Comparison of ENCODE assay signal across 8 mouse cellular contexts in genomic region chr14:60784427-60785315, GRCm38 (mm10). TPM values are rescaled to one million over a fixed set of nuclear protein-coding genes. Genes with fewer than 3 reads are reported as not detected.
A peak's percentile ranks its signal among the peaks of the same experiment; 100 is the strongest.
DNase-seq lines count a peak whose midpoint lies in the region; ATAC-seq and TF ChIP-seq lines count a peak whose summit lies in the region.

Gene Mipep (plus strand): TSS chr14:60784573.

- WGBS in hindbrain, embryonic 10.5 days, result under 1% methylated on average over 61 of the region's 61 CpGs
- WGBS in lung, postnatal 0 days, result under 1% methylated on average over 61 of the region's 61 CpGs

- peak within 1 kb of the TSS; percentile 91 for H3K4me3 ChIP-seq in hindbrain, embryonic 10.5 days
- peak within 1 kb of the TSS; percentile 67 for H3K4me3 ChIP-seq in lung, postnatal 0 days (ENCODE audit: low read depth, low read length)

- ATAC-seq in frontal cortex, adult (ENCODE audit: low TSS enrichment), result peak; percentile 99
- ATAC-seq in lung, postnatal 0 days, result peak; percentile 95

- H3K9ac ChIP-seq in lung, postnatal 0 days (replicated peaks; ENCODE audit: low read depth), result peak within 1 kb of the TSS; percentile 54

- peak; percentile 96 for TF ChIP-seq CTCF in lung, postnatal 0 days (IDR thresholded peaks at IDR 0.05)

- H3K36me3 ChIP-seq in hindbrain, embryonic 10.5 days, result peaks cover 21% of the 10 kb centered on the region
- no peaks in the 10 kb centered on the region for H3K36me3 ChIP-seq in lung, postnatal 0 days (ENCODE audit: insufficient read depth, low read length)

- H3K4me1 ChIP-seq in hindbrain, embryonic 10.5 days (replicated peaks), result peaks cover 19% of the 10 kb centered on the region
- H3K4me1 ChIP-seq in lung, postnatal 0 days (ENCODE audit: insufficient read depth, low read depth, low read length), result peaks cover 3% of the 10 kb centered on the region; the same call in 1 of the 2 replicates

- peak within 1 kb of the TSS; percentile 87 for H3K27ac ChIP-seq in hindbrain, embryonic 10.5 days
- no peak within 1 kb of the TSS for H3K27ac ChIP-seq in lung, postnatal 0 days (ENCODE audit: low read length)

- DNase-seq in MN1 (ENCODE audit: low spot score), result peak; percentile 90
- DNase-seq in cerebellum, adult 9-10 months, result peak; percentile 85
- DNase-seq in hindbrain, embryonic 10.5 days (ENCODE audit: low spot score), result peak; percentile 88
- DNase-seq in layer of hippocampus, adult 9-11 months, result peak; percentile 87
- peak; percentile 95 for DNase-seq in lung, postnatal 0 days (ENCODE audit: low spot score)
- DNase-seq in ovary, postnatal 14 days (ENCODE audit: low spot score), result peak; percentile 81
- DNase-seq in thymus, postnatal 14 days, result peak; percentile 88

- TF ChIP-seq EP300 in lung, postnatal 0 days (IDR thresholded peaks at IDR 0.05), result no peak

- peaks cover 5% of the 10 kb centered on the region; the same call in 1 of the 2 replicates for H3K27me3 ChIP-seq in hindbrain, embryonic 10.5 days (ENCODE audit: insufficient read depth, poor library complexity, severe bottlenecking)
- no peaks in the 10 kb centered on the region for H3K27me3 ChIP-seq in lung, postnatal 0 days (replicated peaks; ENCODE audit: insufficient read depth, low read length)

- no peaks in the 10 kb centered on the region for H3K9me3 ChIP-seq in hindbrain, embryonic 10.5 days
- no peaks in the 10 kb centered on the region for H3K9me3 ChIP-seq in lung, postnatal 0 days (ENCODE audit: low read length)

- peak within 1 kb of the TSS; percentile 86 for H3K4me2 ChIP-seq in lung, postnatal 0 days (replicated peaks; ENCODE audit: low read depth, low read length)

RNA-seq across cellular contexts. Expression of gene Mipep, which starts in this region (rescaled TPM):
- polyA plus RNA-seq in hindbrain, embryonic 10.5 days (2016; fragmentation: Nextera tagmentation; extraction: Ambion mirVana), result 20.8 and 22.2 TPM in 2 replicates
- polyA plus RNA-seq in lung, postnatal 0 days (2015; fragmentation: Nextera tagmentation; extraction: Ambion mirVana), result 7.7 and 9.9 TPM in 2 replicates
